Mouse (Mus musculus): ENCODE data around the gene Scd4.

- TF ChIP-seq CTCF (IDR thresholded peaks at IDR 0.05; ENCODE audit: insufficient read depth, low read depth, low read length), result no peak
- no peak for TF ChIP-seq POLR2A (IDR thresholded peaks at IDR 0.05; ENCODE audit: insufficient read depth, low read depth, low read length)
Observed at GRCm38 (mm10) chr19:44305701-44306100, 27.2 kb upstream of the Scd4 start.

All from olfactory bulb, adult 2 months (tissue).